Mouse (Mus musculus) kidney, adult 11 months (tissue): ENCODE measurements around the gene Nkx1-1.
A peak's percentile ranks its signal among the peaks of the same experiment; 100 is the strongest.

ENCODE experiments used
- DNase-seq: peaks from one replicate; pipeline ENCODE4 v3.0.0; 2022

The Nkx1-1 gene

GRCm38 (mm10) chr5:33400819-33401218 lies 33.0 kb downstream of the Nkx1-1 start:
- no peak for DNase-seq

- no peak for DNase-seq
These were observed 36.9 kb downstream of the Nkx1-1 start for GRCm38 (mm10) chr5:33396828-33397227.

GRCm38 (mm10) chr5:33395693-33396092 lies 38.1 kb downstream of the Nkx1-1 start:
- DNase-seq: no peak

GRCm38 (mm10) chr5:33393803-33394202 lies 40.0 kb downstream of the Nkx1-1 start:
- peak; percentile 66 for DNase-seq

- no peak for DNase-seq
These were observed 46.2 kb downstream of the Nkx1-1 start for GRCm38 (mm10) chr5:33387550-33387949.
